Mouse (Mus musculus) kidney, adult 2 months (tissue): Measurements from ENCODE around the gene Ankrd13b. TPM values are rescaled to one million over a fixed set of nuclear protein-coding genes. Genes with fewer than 3 reads are reported as not detected.

Source experiments
- DNase-seq: peaks from one replicate; pipeline ENCODE4 v3.0.0; 2021
- H3K27ac ChIP-seq: fragments of 200-500 bp; 2 replicates; pipeline ENCODE4 v1.5.1; 2012; ENCODE audit warnings: low read depth, low read length, control low read depth, inconsistent platforms; ENCODE audit not compliant: insufficient read depth
- H3K27me3 ChIP-seq: fragments of 200-500 bp; replicated peaks from 2 replicates; pipeline ENCODE4 v1.6.1; 2012; ENCODE audit warnings: mild to moderate bottlenecking, moderate library complexity, low read length, inconsistent platforms; ENCODE audit not compliant: control insufficient read depth, insufficient read depth
- H3K36me3 ChIP-seq: fragments of 200-500 bp; 2 replicates; pipeline ENCODE4 v1.6.1; 2012; ENCODE audit warnings: mild to moderate bottlenecking, moderate library complexity, low read length, inconsistent platforms; ENCODE audit not compliant: control insufficient read depth, insufficient read depth
- H3K4me1 ChIP-seq: fragments of 200-500 bp; 2 replicates; pipeline ENCODE4 v1.6.1; 2011; ENCODE audit warnings: low read length; ENCODE audit not compliant: control insufficient read depth, insufficient read depth
- H3K4me3 ChIP-seq: fragments of 200-500 bp; 2 replicates; pipeline ENCODE4 v1.5.1; 2011; ENCODE audit warnings: mild to moderate bottlenecking, low read depth, low read length, control low read depth; ENCODE audit not compliant: insufficient read depth
- CTCF ChIP-seq: fragments of 200-500 bp; conservative IDR thresholded peaks from 2 replicates; pipeline ENCODE4 v1.5.1; 2011; ENCODE audit warnings: low read depth, mild to moderate bottlenecking, control low read depth, low read length, moderate library complexity, mixed read lengths; ENCODE audit not compliant: insufficient read depth, insufficient read length
- POLR2A ChIP-seq: fragments of 200-500 bp; IDR thresholded peaks from one replicate; pipeline ENCODE4 v1.6.1; 2011; ENCODE audit warnings: low read depth, low read length, control low read depth
- WGBS: fragments of 180-500 bp; shearing (Covaris S2); methylation state at CpG from one replicate; pipeline ENCODE4 v1.1.7; 2018; 5-methylcytosine and 5-hydroxymethylcytosine counted together
- polyA plus RNA-seq: library from polyadenylated mRNA; depleted of rRNA; stranded (reverse); fragments of >200 nt; gene quantifications from 2 replicates; pipeline ENCODE4 v1.2.3, GENCODE M21; 2012

Ankrd13b gene
- polyA plus RNA-seq, 1 experiment, result 22.3 TPM

DNA sequence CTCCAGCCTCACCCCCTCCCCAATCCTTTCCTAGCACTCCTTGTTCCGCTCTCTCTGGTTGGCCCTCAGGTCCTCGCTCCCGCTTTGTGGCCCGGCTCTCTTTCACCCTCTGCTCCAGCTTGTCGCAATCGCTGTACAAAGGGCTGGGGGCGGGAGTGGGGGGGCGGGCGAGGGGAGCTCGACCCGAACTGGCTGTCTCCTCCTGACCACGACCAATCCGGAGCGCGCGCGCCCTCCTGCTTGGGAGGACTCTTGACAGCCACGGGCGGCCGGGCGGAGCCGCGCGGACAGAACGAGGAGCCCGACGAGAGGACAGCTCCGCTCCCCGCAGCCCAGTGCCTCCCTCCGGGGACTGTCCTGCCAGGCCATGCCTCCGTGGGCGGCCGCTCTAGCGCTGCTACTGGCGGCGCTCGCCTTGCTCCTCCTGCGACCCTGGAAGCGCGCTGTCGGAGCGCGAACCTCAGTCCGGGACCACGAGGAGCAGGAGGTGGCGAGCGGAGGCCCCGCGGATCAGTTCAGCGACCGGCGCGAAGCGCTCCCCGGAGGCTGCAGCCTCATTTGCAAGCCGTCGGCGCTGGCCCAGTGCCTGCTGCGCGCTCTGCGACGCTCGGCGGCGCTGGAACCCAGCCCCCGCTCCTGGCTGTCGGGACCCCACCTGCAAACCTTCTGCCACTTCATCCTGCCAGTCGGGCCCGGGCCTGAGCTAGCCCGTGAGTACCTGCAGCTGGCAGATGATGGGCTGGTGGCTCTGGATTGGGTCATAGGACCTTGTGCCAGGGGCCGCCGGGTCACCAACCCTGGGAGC is 25.6 kb upstream of the Ankrd13b start, which contains the start of gene Abhd15:
TSS of gene Abhd15 (plus strand) at position 290 of the 805 bp plus-strand sequence.
- Histone ChIP-seq H3K36me3 (no peaks in the 10 kb centered on the region), H3K27me3 (no peaks in the 10 kb centered on the region), H3K4me1 (peaks cover 10% of the 10 kb centered on the region; the same call in 1 of the 2 replicates), H3K27ac (no peak within 1 kb of the TSS), H3K4me3 (peak within 1 kb of the TSS; percentile 53)
- DNase-seq, result peak; percentile 90
- WGBS, result 1% methylated on average over 72 of the region's 72 CpGs
- TF ChIP-seq CTCF (no peak), POLR2A (no peak)

DNA sequence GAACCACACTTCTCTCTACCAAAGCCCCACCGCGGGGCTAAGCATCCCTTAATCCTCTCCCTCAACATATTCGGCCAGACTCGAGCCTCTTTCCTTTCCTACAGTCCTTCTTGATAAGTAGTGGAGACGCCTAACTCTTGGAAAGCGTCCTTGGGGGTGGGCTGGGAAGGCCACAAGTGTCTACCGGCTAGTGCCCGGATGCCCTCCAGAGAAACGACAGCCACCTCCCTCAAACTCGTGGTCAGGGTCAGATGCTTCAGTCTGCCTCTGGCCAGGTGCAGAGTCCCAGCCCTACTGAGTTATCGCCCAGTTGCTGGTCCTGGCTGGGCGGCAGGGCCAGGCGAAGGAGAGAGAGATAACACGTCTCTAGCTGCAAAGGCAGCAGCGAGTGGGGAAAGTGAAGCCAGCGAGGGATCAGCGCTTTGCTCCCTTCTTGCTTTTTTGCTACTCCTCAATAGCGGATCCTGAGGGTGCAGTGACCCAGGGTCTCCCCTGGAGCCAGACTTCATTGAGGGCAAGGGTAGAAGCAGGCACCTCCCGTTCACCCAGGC is 24.9 kb upstream of the Ankrd13b start:
- no peaks in the 10 kb centered on the region for H3K27me3 ChIP-seq
- H3K27ac ChIP-seq, result no peak overlapping the region
- H3K36me3 ChIP-seq, result no peaks in the 10 kb centered on the region
- peaks cover 10% of the 10 kb centered on the region; the same call in 1 of the 2 replicates for H3K4me1 ChIP-seq
- H3K4me3 ChIP-seq, result peak overlapping the region; percentile 53
- no peak for TF ChIP-seq CTCF
- TF ChIP-seq POLR2A, result no peak
- 29% methylated on average over 19 of the region's 19 CpGs for WGBS
- no peak for DNase-seq

DNA sequence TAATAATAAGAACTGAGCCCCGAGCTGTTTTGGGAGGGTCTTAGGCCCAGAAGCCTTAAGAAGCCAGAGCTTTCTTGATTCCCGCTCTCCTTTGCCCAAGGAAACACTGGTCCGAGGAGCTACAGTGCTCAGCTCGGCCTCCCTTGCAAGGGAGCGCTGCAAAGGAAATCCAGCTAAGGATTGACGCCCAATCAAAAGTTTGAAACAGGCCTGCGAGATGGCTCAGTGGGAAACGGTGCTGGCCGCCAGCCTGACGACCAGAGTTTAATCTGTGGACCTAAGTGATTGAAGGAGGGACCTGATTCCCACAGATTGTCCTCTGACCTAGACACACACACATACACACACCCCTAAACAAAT is 24.3 kb upstream of the Ankrd13b start:
- no peak for DNase-seq
- Histone ChIP-seq H3K27me3 (no peaks in the 10 kb centered on the region), H3K27ac (peak overlapping the region; percentile 74), H3K36me3 (no peaks in the 10 kb centered on the region), H3K4me1 (peaks cover 10% of the 10 kb centered on the region), H3K4me3 (peak overlapping the region; percentile 64)
- 19% methylated on average over 10 of the region's 10 CpGs for WGBS
- TF ChIP-seq CTCF (no peak), POLR2A (no peak)

DNA sequence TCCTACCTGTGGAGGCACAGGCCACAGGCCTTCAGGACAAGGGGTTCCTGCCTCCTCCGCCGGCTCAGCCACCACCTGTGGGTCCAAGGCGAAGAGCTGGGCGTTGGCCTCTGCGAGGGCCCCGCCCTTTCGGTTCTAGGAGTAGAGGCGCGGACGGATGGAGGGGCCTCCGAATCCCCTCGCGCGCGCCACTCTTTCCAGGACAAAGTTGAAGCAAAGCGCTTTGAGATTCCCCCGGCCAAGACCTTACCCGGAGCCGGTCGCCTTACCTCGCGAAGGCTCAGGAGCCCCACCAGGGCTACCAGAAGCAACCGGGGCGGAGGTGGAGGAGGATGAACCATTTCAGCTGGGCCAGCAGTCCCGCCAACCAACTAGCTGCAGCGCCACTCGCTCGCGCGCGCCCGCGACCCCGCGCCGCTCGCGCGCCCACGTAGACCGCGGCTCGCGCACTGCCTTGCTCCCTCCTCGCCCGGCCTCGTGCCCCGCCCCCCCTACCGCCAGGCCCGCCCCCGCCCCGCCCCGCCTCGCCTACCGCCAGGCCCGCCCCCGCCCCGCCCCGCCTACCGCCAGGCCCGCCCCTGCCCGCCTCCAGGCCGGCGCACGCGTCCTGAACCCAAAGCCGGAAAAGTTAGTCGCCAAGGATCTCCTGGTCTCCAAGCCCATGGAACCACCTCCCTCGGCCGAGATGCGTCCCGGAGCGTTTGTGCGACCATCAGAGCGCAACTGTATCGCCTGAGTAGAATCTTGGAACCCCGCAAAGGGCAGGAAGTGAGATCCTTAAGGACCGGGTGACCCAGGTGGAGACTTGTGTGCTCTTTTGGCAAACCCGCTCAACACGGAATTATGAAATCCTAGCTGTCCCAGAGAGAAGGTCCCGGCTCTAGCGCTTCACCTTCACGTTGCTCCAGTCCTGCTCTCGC is 23.7 kb upstream of the Ankrd13b start:
- under 1% methylated on average over 76 of the region's 84 CpGs for WGBS
- Histone ChIP-seq H3K4me3 (peak overlapping the region; percentile 82), H3K27me3 (no peaks in the 10 kb centered on the region), H3K27ac (peak overlapping the region; percentile 74), H3K36me3 (no peaks in the 10 kb centered on the region), H3K4me1 (peaks cover 10% of the 10 kb centered on the region)
- TF ChIP-seq POLR2A (peak; percentile 67), CTCF (no peak)
- peak; percentile 91 for DNase-seq

DNA sequence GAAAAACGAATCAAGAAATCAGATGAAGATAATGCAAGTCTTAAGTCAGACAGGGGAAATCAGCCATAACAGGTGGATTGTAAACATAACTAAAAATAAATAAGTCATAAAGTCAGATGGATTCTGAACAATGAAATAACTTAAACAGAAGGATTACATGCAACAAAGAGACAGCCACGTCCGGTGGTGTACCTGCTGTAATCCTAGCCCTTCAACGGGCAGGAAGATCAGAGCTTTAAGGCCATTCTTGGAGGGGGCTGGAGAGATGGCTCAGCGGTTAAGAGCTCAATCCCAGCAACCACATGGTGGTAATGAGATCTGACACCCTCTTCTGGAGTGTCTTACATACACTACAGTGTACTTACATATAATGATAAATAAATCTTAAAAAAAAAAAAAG is 21.9 kb upstream of the Ankrd13b start:
- 84% methylated on average over 5 of the region's 5 CpGs for WGBS
- DNase-seq, result no peak

DNA sequence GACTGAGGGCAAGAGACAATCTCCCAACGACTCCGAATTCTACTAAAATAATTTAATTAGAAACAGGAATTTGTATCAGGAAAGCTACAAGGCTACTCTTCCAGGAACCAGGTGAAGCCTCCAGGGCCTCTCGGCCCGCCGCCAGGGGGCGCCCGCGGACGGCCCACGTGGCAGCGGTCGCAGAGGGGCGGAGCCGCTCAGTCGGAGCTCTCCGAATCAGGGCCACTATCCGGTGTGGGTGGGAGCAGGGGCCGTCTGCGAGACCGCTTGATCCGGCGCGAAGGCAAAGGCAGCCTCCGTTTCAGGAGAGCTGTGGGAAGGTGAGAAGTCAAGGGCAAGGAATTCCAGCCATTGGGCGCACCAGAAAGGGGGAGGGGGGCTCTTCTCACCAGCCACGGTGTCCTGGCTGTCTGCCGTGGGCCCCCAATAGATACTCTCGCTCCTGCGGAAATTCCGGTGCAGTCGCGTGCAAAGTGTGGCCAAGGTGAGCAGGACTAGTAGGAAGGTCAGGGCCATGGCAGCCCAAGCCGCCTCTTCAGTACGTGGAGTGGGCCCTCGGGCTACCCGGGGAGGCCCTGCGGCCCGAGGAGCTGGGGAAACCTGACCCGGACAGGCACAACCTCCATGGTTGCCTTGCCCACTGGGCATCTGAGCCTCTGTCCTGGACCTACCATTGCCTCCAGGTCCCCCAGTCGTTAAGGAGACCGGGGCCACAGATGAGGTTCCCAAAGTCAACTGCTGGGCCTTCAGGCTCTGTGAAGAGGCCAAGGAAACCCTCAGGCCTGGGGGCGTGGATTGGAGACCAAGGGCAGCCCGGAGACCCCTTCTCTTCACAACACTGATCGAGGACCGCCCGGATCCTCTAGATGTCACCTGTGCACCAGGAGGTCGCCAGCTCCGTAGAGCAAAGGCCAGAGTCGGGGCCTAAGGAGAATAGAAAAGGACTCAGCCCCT is 18.9 kb upstream of the Ankrd13b start:
- H3K36me3 ChIP-seq, result no peaks in the 10 kb centered on the region; the same call in 1 of the 2 replicates
- TF ChIP-seq CTCF (peak; percentile 70), POLR2A (no peak)
- peaks cover 11% of the 10 kb centered on the region for H3K4me1 ChIP-seq
- no peaks in the 10 kb centered on the region for H3K27me3 ChIP-seq
- H3K4me3 ChIP-seq, result peak overlapping the region; percentile 64
- peak; percentile 91 for DNase-seq
- H3K27ac ChIP-seq, result peak overlapping the region; percentile 24; the same call in 1 of the 2 replicates
- 18% methylated on average over 49 of the region's 49 CpGs for WGBS

More for the DNA sequence above, 21.9 kb upstream of the Ankrd13b start:
- no peaks in the 10 kb centered on the region for H3K36me3 ChIP-seq
- TF ChIP-seq POLR2A (no peak), CTCF (no peak)
- no peak overlapping the region for H3K27ac ChIP-seq
- no peak overlapping the region for H3K4me3 ChIP-seq
- no peaks in the 10 kb centered on the region for H3K27me3 ChIP-seq
- peaks cover 17% of the 10 kb centered on the region for H3K4me1 ChIP-seq
